8 mouse cellular contexts compared by ENCODE assay signal in genomic region chr10:67547850-67548260, GRCm38 (mm10). TPM values are rescaled to one million over a fixed set of nuclear protein-coding genes. Genes with fewer than 3 reads are reported as not detected.
DNase-seq lines count a peak whose midpoint lies in the region; ATAC-seq and TF ChIP-seq lines count a peak whose summit lies in the region.

No protein-coding gene starts in this region.

- TF ChIP-seq CTCF in lung, embryonic 14.5 days (IDR thresholded peaks at IDR 0.05; ENCODE audit: low read depth): no peak

- H3K9ac ChIP-seq in forebrain, embryonic 12.5 days: peak overlapping the region; percentile 90
- H3K9ac ChIP-seq in lung, embryonic 14.5 days: peak overlapping the region; percentile 88
- peak overlapping the region; percentile 95 for H3K9ac ChIP-seq in stomach, embryonic 16.5 days (ENCODE audit: low read length)

- H3K4me1 ChIP-seq in megakaryocyte, embryonic 14.5 days: peaks cover 38% of the 10 kb centered on the region
- H3K4me1 ChIP-seq in forebrain, embryonic 12.5 days: peaks cover 31% of the 10 kb centered on the region
- H3K4me1 ChIP-seq in lung, embryonic 14.5 days (ENCODE audit: insufficient read depth): peaks cover 9% of the 10 kb centered on the region
- H3K4me1 ChIP-seq in stomach, embryonic 16.5 days (ENCODE audit: control insufficient read depth, insufficient read depth, low read length): peaks cover 16% of the 10 kb centered on the region

- no peaks in the 10 kb centered on the region for H3K9me3 ChIP-seq in megakaryocyte, embryonic 14.5 days
- H3K9me3 ChIP-seq in forebrain, embryonic 12.5 days: no peaks in the 10 kb centered on the region
- H3K9me3 ChIP-seq in lung, embryonic 14.5 days (ENCODE audit: low read depth, low read length): no peaks in the 10 kb centered on the region
- no peaks in the 10 kb centered on the region for H3K9me3 ChIP-seq in stomach, embryonic 16.5 days (replicated peaks; ENCODE audit: control insufficient read depth, low read length)

- peak overlapping the region; percentile 89 for H3K4me2 ChIP-seq in forebrain, embryonic 12.5 days
- H3K4me2 ChIP-seq in lung, embryonic 14.5 days: peak overlapping the region; percentile 71
- peak overlapping the region; percentile 94 for H3K4me2 ChIP-seq in stomach, embryonic 16.5 days (ENCODE audit: low read depth, low read length)

- H3K4me3 ChIP-seq in megakaryocyte, embryonic 14.5 days (replicated peaks): peak overlapping the region; percentile 100
- H3K4me3 ChIP-seq in forebrain, embryonic 12.5 days (replicated peaks): peak overlapping the region; percentile 84
- H3K4me3 ChIP-seq in lung, embryonic 14.5 days (ENCODE audit: low read depth, low read length): peak overlapping the region; percentile 83
- H3K4me3 ChIP-seq in stomach, embryonic 16.5 days (replicated peaks; ENCODE audit: low read length): peak overlapping the region; percentile 88

- peaks cover 28% of the 10 kb centered on the region for H3K36me3 ChIP-seq in megakaryocyte, embryonic 14.5 days (replicated peaks; ENCODE audit: low read length)
- H3K36me3 ChIP-seq in forebrain, embryonic 12.5 days (replicated peaks): no peaks in the 10 kb centered on the region
- H3K36me3 ChIP-seq in lung, embryonic 14.5 days (ENCODE audit: insufficient read depth): peaks cover 3% of the 10 kb centered on the region; the same call in 1 of the 2 replicates
- H3K36me3 ChIP-seq in stomach, embryonic 16.5 days (ENCODE audit: control insufficient read depth, insufficient read depth, low read length): no peaks in the 10 kb centered on the region

- ATAC-seq in megakaryocyte, adult 5-6 weeks (ENCODE audit: poor library complexity, severe bottlenecking): no peak
- peak; percentile 1; the same call in 1 of the 2 replicates for ATAC-seq in forebrain, embryonic 12.5 days (ENCODE audit: low FRiP score)
- peak; percentile 7; the same call in 1 of the 2 replicates for ATAC-seq in lung, embryonic 14.5 days (ENCODE audit: insufficient read depth)
- no peak for ATAC-seq in stomach, embryonic 16.5 days (ENCODE audit: insufficient read depth, low FRiP score)
- no peak for ATAC-seq in megakaryocyte progenitor cell, adult 5-6 weeks (replicated peaks; ENCODE audit: poor library complexity)

- DNase-seq in adipocyte (ENCODE audit: low spot score): peak; percentile 52
- peak; percentile 51 for DNase-seq in induced T-regulatory cell, adult 2 months (ENCODE audit: low read depth)
- DNase-seq in lung, embryonic 14.5 days: peak; percentile 55

- H3K27ac ChIP-seq in forebrain, embryonic 12.5 days: peak overlapping the region; percentile 95; the same call in 1 of the 2 replicates
- peak overlapping the region; percentile 90; the same call in 1 of the 2 replicates for H3K27ac ChIP-seq in lung, embryonic 14.5 days (ENCODE audit: low read depth)
- 0 out of 2 replicates have a peak overlapping the region, but pooled peaks have one; percentile 95 for H3K27ac ChIP-seq in stomach, embryonic 16.5 days (ENCODE audit: low read length)

- 3% methylated on average over 20 of the region's 20 CpGs for WGBS in forebrain, embryonic 12.5 days
- WGBS in lung, embryonic 14.5 days: under 1% methylated on average over 20 of the region's 20 CpGs
- 2% methylated on average over 20 of the region's 20 CpGs for WGBS in stomach, embryonic 16.5 days

- H3K27me3 ChIP-seq in megakaryocyte, embryonic 14.5 days (replicated peaks): no peaks in the 10 kb centered on the region
- H3K27me3 ChIP-seq in forebrain, embryonic 12.5 days: peaks cover 40% of the 10 kb centered on the region
- no peaks in the 10 kb centered on the region for H3K27me3 ChIP-seq in lung, embryonic 14.5 days (ENCODE audit: insufficient read depth, low read length)
- H3K27me3 ChIP-seq in stomach, embryonic 16.5 days (ENCODE audit: control insufficient read depth, insufficient read depth, low read length): no peaks in the 10 kb centered on the region

RNA-seq across cellular contexts. Expression of gene Ado, which starts 0.9 kb away (rescaled TPM):
- 9.0 and 19.8 TPM in 2 replicates for polyA plus RNA-seq in megakaryocyte, embryonic 14.5 days (2012; ENCODE audit: insufficient read depth, low replicate concordance)
- 11.0 and 12.7 TPM in 2 replicates for total RNA-seq in megakaryocyte, adult 5-6 weeks (2015)
- total RNA-seq in megakaryocyte, adult 5-6 weeks (2017): 13.2 and 16.3 TPM in 2 replicates
- 56.2 and 62.6 TPM in 2 replicates for polyA plus RNA-seq in forebrain, embryonic 12.5 days (2016; fragmentation: Nextera tagmentation; extraction: Ambion mirVana)
- polyA plus RNA-seq in lung, embryonic 14.5 days (2014; fragmentation: Nextera tagmentation; extraction: Ambion mirVana): 69.9 and 73.0 TPM in 2 replicates
- polyA plus RNA-seq in stomach, embryonic 16.5 days (2015; fragmentation: Nextera tagmentation; extraction: Ambion mirVana): 50.6 and 51.9 TPM in 2 replicates
- total RNA-seq in megakaryocyte progenitor cell, adult 5-6 weeks (2015): 15.5 and 15.9 TPM in 2 replicates
- total RNA-seq in megakaryocyte progenitor cell, adult 5-6 weeks (2017): 19.7 and 21.2 TPM in 2 replicates

RNA-seq across cellular contexts. Expression of gene Egr2, which starts 12.6 kb away (rescaled TPM):
- polyA plus RNA-seq in megakaryocyte, embryonic 14.5 days (2012; ENCODE audit: insufficient read depth, low replicate concordance): 0.55 and 3.9 TPM in 2 replicates
- 1.0 and 1.2 TPM in 2 replicates for total RNA-seq in megakaryocyte, adult 5-6 weeks (2015)
- total RNA-seq in megakaryocyte, adult 5-6 weeks (2017): 1.4 and 13.3 TPM in 2 replicates
- 0.20 and 0.37 TPM in 2 replicates for polyA plus RNA-seq in forebrain, embryonic 12.5 days (2016; fragmentation: Nextera tagmentation; extraction: Ambion mirVana)
- 0.22 and 0.28 TPM in 2 replicates for polyA plus RNA-seq in lung, embryonic 14.5 days (2014; fragmentation: Nextera tagmentation; extraction: Ambion mirVana)
- polyA plus RNA-seq in stomach, embryonic 16.5 days (2015; fragmentation: Nextera tagmentation; extraction: Ambion mirVana): 0.32 and 0.34 TPM in 2 replicates
- total RNA-seq in megakaryocyte progenitor cell, adult 5-6 weeks (2015): 0.84 and 1.1 TPM in 2 replicates
- total RNA-seq in megakaryocyte progenitor cell, adult 5-6 weeks (2017): 1.9 and 2.2 TPM in 2 replicates

Comparison
In these comparisons a context has a peak if more than half of its experiments do, and no peak if none do; other contexts are left out.
1. ATAC-seq: peak in forebrain, embryonic 12.5 days (single experiment) and lung, embryonic 14.5 days (single experiment); none in megakaryocyte, adult 5-6 weeks (single experiment), stomach, embryonic 16.5 days (single experiment) and megakaryocyte progenitor cell, adult 5-6 weeks (single experiment).
2. Peak in every context shown above with its lines, with median percentiles within 50 percentile points of each other: H3K4me3 ChIP-seq, DNase-seq, H3K27ac ChIP-seq, H3K4me2 ChIP-seq and H3K9ac ChIP-seq.